Mouse (Mus musculus): ENCODE measurements around the gene Gm28710. TPM values are rescaled to one million over a fixed set of nuclear protein-coding genes. Genes with fewer than 3 reads are reported as not detected.
A peak's percentile ranks its signal among the peaks of the same experiment; 100 is the strongest.

Gene Gm28710
- not detected for total RNA-seq (2021)
- long read RNA-seq, experiment 1: 0 reads
- long read RNA-seq, experiment 2: 0 reads

- no peak for DNase-seq
Observed at GRCm38 (mm10) chr5:16791243-16791860, at the start of gene Gm28710. TSS of gene Gm28710 (plus strand) at chr5:16791810.

- DNase-seq: no peak
Observed at GRCm38 (mm10) chr5:16777176-16777575, 14.4 kb upstream of the Gm28710 start.

- DNase-seq: no peak
Observed at GRCm38 (mm10) chr5:16778610-16779172, 12.9 kb upstream of the Gm28710 start.

- no peak for DNase-seq
Observed at GRCm38 (mm10) chr5:16785627-16786026, 6.0 kb upstream of the Gm28710 start.

DNA sequence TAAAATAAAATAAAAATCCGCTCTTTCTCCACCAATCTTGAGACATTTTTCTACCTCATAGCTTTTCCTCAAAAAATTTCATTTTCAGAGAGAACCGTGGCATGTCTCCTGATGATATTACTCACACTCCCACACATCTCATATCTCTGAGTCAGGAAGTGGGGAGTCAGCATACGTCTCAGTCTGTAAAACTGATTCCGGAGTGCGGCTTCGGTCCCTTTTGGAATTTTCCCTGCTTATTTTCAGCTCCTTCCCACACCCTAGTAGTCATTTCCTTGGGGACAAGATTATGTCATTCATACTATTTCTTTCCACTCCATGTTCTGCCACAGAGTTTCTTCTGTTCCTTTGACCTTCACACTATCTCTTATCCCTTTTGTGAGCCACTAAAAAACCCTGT, 3.4 kb downstream of the Gm28710 start:
- no peak for DNase-seq

- DNase-seq: peak; percentile 2
Observed at GRCm38 (mm10) chr5:16802726-16803125, 11.1 kb downstream of the Gm28710 start.

DNA sequence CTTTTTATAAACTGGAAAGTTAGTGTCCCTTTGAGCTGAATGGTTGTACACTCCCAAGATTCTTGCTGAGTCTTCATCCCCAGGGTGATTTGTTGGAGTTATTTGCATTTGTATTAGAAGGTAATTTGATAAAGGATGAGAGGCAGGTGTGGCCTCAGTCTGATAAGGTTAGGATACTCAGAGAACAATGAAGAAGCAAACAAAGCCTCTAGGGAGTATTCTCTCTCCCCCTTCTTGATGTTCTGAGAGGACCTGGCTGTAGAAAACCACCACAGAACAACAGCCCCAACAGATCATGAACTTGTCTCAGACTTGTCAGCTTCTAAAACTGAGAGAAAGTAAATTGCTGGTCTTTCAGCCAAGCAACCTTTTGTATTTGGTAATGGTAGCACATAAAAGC, 47.4 kb downstream of the Gm28710 start:
- DNase-seq: no peak

GRCm38 (mm10) chr5:16869309-16869915, 77.8 kb downstream of the Gm28710 start:
- peak; percentile 71 for DNase-seq

DNA sequence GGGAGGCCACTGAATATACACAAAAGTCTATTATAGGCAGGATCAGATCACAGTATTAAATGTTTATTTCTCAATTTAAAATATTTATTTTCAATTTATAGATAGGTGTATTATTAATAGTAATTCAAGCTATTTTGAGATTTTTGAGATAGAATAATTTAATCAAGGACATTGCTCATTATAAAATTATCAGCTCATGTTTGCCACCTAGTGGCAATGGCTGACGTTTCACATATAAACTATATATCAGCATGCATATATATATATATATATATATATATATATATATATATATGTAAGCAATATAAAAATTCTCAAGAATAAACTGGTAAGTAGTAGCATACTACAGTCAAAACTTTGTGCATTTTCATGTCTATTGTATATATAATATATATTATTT, 102.6 kb downstream of the Gm28710 start:
- DNase-seq: no peak

GRCm38 (mm10) chr5:16919791-16920190, 128.2 kb downstream of the Gm28710 start:
- DNase-seq: no peak

- DNase-seq: no peak
Observed at GRCm38 (mm10) chr5:16922473-16922872, 130.9 kb downstream of the Gm28710 start.

Other genes with a start within 250 kb of the Gm28710 start
- 1 to 10 TPM; 5.1 to 6.7 TPM for gene Hgf, start 238.3 kb upstream of the Gm28710 start, total RNA-seq (2021)